Mouse (Mus musculus) small intestine, adult 2 months (tissue): ENCODE data around the gene Cd24a. TPM values are rescaled to one million over a fixed set of nuclear protein-coding genes. Genes with fewer than 3 reads are reported as not detected.

Source experiments
- H3K27ac ChIP-seq: fragments of 200-500 bp; 2 replicates; pipeline ENCODE4 v1.5.1; 2012; ENCODE audit warnings: low read depth, low read length, control low read depth, inconsistent platforms; ENCODE audit not compliant: insufficient read depth
- H3K27me3 ChIP-seq: fragments of 200-500 bp; 2 replicates; pipeline ENCODE4 v1.6.1; 2012; ENCODE audit warnings: mild to moderate bottlenecking, moderate library complexity, low read length, inconsistent platforms; ENCODE audit not compliant: control insufficient read depth, insufficient read depth
- H3K36me3 ChIP-seq: fragments of 200-500 bp; 2 replicates; pipeline ENCODE4 v1.6.1; 2012; ENCODE audit warnings: mild to moderate bottlenecking, low read length, control low read depth, inconsistent platforms; ENCODE audit not compliant: control insufficient read depth, insufficient read depth
- H3K4me1 ChIP-seq: fragments of 200-500 bp; 2 replicates; pipeline ENCODE4 v1.6.1; 2012; ENCODE audit warnings: low read length, inconsistent platforms, mixed read lengths; ENCODE audit not compliant: control insufficient read depth, insufficient read depth, insufficient read length
- H3K4me3 ChIP-seq: fragments of 200-500 bp; 2 replicates; pipeline ENCODE4 v1.5.1; 2012; ENCODE audit warnings: low read depth, mild to moderate bottlenecking, control low read depth, inconsistent platforms, low read length, moderate library complexity
- CTCF ChIP-seq: fragments of 200-500 bp; IDR thresholded peaks from 2 replicates; pipeline ENCODE4 v1.5.1; 2012; ENCODE audit warnings: low read depth, mild to moderate bottlenecking, control low read depth, inconsistent platforms, low read length, moderate library complexity, mixed read lengths; ENCODE audit not compliant: insufficient replicate concordance, insufficient read length; ENCODE audit errors: extremely low read depth
- POLR2A ChIP-seq: fragments of 200-500 bp; IDR thresholded peaks from 2 replicates; pipeline ENCODE4 v1.6.1; 2012; ENCODE audit warnings: low read depth, mild to moderate bottlenecking, control low read depth, inconsistent platforms, low read length, moderate library complexity
- WGBS: fragments of 180-500 bp; shearing (Covaris S2); methylation state at CpG from one replicate; pipeline ENCODE4 v1.1.7; 2018; 5-methylcytosine and 5-hydroxymethylcytosine counted together
- polyA plus RNA-seq: library from polyadenylated mRNA; depleted of rRNA; stranded (reverse); fragments of >200 nt; gene quantifications from 2 replicates; pipeline ENCODE4 v1.2.3, GENCODE M21; 2012

Gene Cd24a
- polyA plus RNA-seq, 1 experiment: 147 TPM

DNA sequence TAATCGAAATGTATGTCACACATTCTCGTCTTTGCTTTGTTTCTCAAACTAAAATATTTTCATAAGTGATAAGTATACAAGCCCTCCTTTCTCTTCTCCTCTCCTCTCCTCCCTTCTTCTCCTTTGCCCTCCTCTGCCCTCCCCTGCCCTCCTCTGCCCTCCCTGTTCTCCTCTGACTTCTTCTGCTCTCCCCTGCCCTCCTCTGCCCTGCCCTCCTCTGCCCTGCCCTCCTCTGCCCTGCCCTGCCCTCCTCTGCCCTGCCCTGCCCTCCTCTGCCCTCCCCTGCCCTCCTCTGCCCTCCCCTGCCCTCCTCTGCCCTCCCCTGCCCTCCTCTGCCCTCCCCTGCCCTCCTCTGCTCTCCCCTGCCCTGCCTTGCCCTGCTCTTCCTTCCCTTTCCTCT lies 31.9 kb downstream of the Cd24a start:
- H3K4me1 ChIP-seq: no peaks in the 10 kb centered on the region
- H3K27me3 ChIP-seq: no peaks in the 10 kb centered on the region
- no peaks in the 10 kb centered on the region for H3K36me3 ChIP-seq
- 86% methylated on average over 2 of the region's 2 CpGs for WGBS
- H3K4me3 ChIP-seq: no peak overlapping the region
- H3K27ac ChIP-seq: no peak overlapping the region
- no peak for TF ChIP-seq POLR2A
- TF ChIP-seq CTCF: no peak

DNA sequence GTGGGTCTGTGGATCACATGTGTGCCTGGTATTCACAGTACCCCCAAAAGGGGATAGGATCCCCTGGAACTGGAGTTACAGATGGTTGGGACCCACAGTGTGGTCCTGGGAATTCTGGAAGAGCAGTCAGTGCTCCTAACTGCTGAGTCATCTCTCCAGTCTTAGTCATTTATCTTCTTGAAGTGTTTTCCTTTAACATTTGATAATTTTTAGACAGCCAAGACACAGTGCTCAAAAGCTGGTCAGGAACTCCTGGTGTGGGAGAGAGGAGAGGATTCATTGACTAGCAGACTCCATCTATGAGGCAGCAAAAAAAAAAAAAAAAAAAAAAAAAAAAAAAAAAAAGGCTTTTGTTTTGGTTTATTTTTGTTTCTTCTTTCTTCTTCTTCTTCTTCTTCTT lies 33.0 kb downstream of the Cd24a start:
- Histone ChIP-seq H3K36me3 (no peaks in the 10 kb centered on the region), H3K4me3 (no peak overlapping the region), H3K27me3 (no peaks in the 10 kb centered on the region), H3K4me1 (no peaks in the 10 kb centered on the region), H3K27ac (no peak overlapping the region)
- TF ChIP-seq CTCF (no peak), POLR2A (no peak)

DNA sequence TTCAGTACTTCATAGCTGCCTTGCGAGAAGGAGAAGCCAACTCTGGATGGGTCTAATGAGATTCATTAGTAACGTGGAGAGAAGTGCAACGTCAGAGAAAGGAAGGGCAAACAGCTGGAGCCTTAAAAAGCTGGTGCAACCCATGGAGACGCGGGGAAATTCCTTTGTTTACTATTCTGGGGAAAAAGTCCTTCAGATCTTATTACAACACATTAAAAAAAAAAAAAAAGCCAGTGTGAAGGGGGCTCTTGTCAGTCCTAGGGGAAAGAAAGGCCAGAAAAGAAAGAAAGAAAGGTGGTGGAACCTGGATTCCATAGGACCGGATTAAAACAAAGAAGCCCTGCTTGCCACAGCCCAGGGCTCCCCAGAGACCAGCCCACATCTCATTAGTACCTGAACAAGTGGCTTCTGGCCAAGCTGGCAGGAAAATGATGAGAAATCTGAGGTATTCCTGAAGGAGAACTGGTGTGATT lies 41.0 kb downstream of the Cd24a start:
- TF ChIP-seq POLR2A: no peak
- TF ChIP-seq CTCF: no peak
- WGBS: 28% methylated on average over 6 of the region's 6 CpGs
- Histone ChIP-seq H3K27me3 (no peaks in the 10 kb centered on the region), H3K4me1 (no peaks in the 10 kb centered on the region), H3K36me3 (no peaks in the 10 kb centered on the region), H3K4me3 (no peak overlapping the region), H3K27ac (no peak overlapping the region)

DNA sequence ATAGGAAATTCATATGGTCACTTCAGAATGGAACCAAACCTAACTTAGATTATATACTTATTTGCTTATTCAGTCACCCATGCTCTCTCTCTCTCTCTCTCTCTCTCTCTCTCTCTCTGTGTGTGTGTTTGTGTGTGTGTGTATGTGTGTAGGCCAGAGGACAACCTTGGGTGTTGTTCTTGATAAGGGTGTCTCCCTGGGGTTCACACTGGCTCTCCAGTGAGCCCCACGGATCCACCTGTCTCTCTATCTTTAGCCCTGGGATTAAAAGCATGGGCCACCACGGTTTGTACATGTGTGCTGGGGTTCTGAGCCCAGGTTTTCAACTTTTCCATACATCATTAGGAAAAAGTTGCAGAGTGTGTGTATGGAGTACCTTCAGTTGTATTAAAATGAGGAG lies 41.9 kb downstream of the Cd24a start:
- 65% methylated on average over 2 of the region's 2 CpGs for WGBS
- no peaks in the 10 kb centered on the region for H3K36me3 ChIP-seq
- no peaks in the 10 kb centered on the region for H3K27me3 ChIP-seq
- no peak for TF ChIP-seq CTCF
- TF ChIP-seq POLR2A: no peak
- no peaks in the 10 kb centered on the region for H3K4me1 ChIP-seq
- H3K27ac ChIP-seq: no peak overlapping the region
- no peak overlapping the region for H3K4me3 ChIP-seq

DNA sequence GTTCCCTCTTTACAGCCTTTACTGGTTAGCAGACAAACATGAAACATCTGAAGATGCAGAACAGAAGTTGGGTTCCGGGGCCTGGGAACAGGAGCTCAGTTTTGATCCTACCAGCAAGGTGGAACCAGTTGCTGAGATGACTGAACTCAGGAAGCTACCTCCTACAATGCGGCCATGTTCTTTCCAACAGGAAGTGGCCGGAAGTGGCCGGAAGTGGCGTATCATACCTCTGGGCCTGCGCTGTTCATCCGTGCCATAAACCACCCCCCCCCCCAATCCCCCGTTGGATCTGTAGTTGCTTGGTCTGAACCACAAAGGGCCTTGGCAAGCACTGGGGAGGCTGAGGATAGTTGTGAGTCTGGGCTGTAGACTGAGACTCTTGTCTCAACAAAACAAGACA lies 45.4 kb downstream of the Cd24a start:
- WGBS: 95% methylated on average over 8 of the region's 8 CpGs
- H3K27ac ChIP-seq: no peak overlapping the region
- H3K36me3 ChIP-seq: no peaks in the 10 kb centered on the region
- H3K27me3 ChIP-seq: no peaks in the 10 kb centered on the region
- no peaks in the 10 kb centered on the region for H3K4me1 ChIP-seq
- no peak overlapping the region for H3K4me3 ChIP-seq
- TF ChIP-seq POLR2A: no peak
- TF ChIP-seq CTCF: no peak

DNA sequence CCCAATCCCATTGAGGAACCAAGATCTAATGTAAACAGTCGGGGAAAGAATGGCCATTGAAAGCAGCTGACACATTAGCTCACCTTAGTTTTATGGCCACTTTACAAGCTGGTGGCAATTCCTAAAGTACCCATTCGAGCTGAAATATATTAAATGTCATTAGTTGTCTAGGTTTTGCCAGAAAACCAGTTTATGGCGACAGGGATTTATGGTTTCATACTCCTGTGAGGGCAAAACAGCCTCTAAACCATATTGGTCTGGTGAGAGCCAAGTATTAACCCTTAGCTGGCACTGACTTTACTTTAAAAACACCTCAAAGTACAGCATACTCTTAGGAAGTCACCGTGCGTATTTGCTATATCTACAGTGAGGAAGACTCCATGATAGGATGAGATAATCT lies 46.3 kb downstream of the Cd24a start:
- no peak overlapping the region for H3K4me3 ChIP-seq
- no peaks in the 10 kb centered on the region for H3K4me1 ChIP-seq
- TF ChIP-seq CTCF: no peak
- no peak for TF ChIP-seq POLR2A
- 58% methylated on average over 5 of the region's 5 CpGs for WGBS
- H3K36me3 ChIP-seq: no peaks in the 10 kb centered on the region
- H3K27me3 ChIP-seq: no peaks in the 10 kb centered on the region
- H3K27ac ChIP-seq: no peak overlapping the region

DNA sequence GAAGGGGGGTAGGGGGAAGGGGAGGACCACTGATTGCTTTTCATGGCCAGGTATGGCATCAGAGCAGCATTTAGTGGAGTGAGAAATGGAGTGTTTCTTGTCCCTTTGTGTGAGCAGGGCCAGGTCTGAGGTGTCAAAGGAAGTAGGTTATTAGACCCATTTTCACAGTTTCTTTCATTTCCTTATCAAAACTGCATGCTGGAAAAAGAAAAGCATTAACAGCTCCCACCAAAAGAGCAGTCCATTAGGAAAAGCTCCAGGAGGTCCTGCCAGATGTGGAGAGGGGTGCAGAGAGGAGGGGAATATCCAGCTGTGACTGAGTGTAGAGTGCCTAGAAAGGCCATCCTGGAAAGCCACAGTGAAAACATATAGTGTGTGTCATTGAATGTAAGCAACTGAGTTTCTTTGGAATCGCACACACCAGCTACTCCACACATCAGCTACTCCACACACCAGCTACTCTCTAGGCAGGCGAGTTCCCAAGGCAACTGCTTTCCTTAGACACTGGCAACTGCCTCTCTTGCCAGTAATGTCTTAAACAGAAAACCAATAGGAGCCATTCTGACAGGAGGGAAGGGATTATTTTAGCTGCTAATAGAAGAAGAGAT lies 46.8 kb downstream of the Cd24a start:
- WGBS: 85% methylated on average over 2 of the region's 2 CpGs

DNA sequence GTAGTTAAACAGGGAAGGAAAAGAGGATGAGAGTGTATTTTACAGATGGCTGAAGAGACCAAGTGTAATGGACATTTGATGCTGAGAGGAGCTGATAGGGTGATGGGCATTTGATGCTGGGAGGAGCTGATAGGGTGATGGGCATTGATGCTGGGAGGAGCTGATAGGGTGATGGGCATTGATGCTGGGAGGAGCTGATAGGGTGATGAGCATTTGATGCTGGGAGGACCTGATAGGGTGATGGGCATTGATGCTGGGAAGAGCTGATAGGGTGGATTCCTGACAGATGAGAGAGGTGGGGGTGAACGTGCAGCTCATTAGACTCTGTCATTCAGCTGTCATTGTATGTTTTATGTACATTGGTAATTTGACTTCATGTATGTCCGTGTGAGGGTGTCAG lies 47.5 kb downstream of the Cd24a start:
- no peaks in the 10 kb centered on the region for H3K4me1 ChIP-seq
- TF ChIP-seq CTCF (no peak), POLR2A (no peak)
- no peaks in the 10 kb centered on the region for H3K36me3 ChIP-seq
- H3K27ac ChIP-seq: no peak overlapping the region
- no peaks in the 10 kb centered on the region for H3K27me3 ChIP-seq
- no peak overlapping the region for H3K4me3 ChIP-seq
- 80% methylated on average over 2 of the region's 2 CpGs for WGBS

More for the DNA sequence above, 46.8 kb downstream of the Cd24a start:
- Histone ChIP-seq H3K4me3 (no peak overlapping the region), H3K36me3 (no peaks in the 10 kb centered on the region), H3K27ac (no peak overlapping the region), H3K27me3 (no peaks in the 10 kb centered on the region), H3K4me1 (no peaks in the 10 kb centered on the region)
- no peak for TF ChIP-seq CTCF
- TF ChIP-seq POLR2A: no peak
